24 mouse cellular contexts compared by ENCODE assay signal in the genomic region with DNA sequence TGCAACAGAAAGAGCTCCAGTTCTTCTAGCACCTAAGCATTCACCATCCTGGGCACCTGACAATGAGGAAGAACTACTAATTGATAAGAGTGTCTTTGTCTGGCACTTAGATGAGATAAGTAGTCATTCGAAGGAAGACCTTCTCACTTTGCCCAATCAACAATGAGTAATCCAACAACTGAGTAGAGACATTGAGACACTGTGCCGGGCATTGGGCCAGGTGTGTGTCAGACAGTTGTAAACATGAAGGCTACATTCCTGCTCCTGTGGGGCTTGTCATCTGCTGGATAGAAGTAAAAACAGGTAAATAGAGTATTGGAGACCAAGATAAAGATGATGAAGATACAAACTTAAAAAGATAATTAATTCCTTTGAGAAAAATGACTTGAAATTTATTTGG. TPM values are rescaled to one million over a fixed set of nuclear protein-coding genes. Genes with fewer than 3 reads are reported as not detected.
DNase-seq lines count a peak whose midpoint lies in the region; ATAC-seq lines count a peak whose summit lies in the region.
"Had no signal": no experiment of that assay in that cellular context is flagged by ENCODE, and none has a peak within 500 bp of the region (broad histone marks: within the 10 kb centered on the region; RNA-seq: fewer than 3 reads in every experiment).

No protein-coding gene starts in this region.

- H3K9ac ChIP-seq in heart, embryonic 11.5 days (ENCODE audit: low read depth, low read length) = no peak overlapping the region
- no peak overlapping the region for H3K9ac ChIP-seq in hindbrain, embryonic 16.5 days (ENCODE audit: low read depth, low read length)
- H3K9ac ChIP-seq: forebrain, embryonic 13.5 days; hindbrain, embryonic 12.5 days had no signal

- H3K27ac ChIP-seq in heart, embryonic 11.5 days (ENCODE audit: low read depth, low read length) = no peak overlapping the region
- no peak overlapping the region for H3K27ac ChIP-seq in hindbrain, embryonic 16.5 days (ENCODE audit: low read depth, low read length)
- H3K27ac ChIP-seq: embryonic facial prominence, embryonic 10.5 days; forebrain, embryonic 13.5 days; gastrocnemius, adult 2 months; hindbrain, embryonic 12.5 days; hindbrain, postnatal 0 days had no signal

- no peak overlapping the region for H3K4me2 ChIP-seq in heart, embryonic 11.5 days
- H3K4me2 ChIP-seq in hindbrain, embryonic 16.5 days (ENCODE audit: low read length) = no peak overlapping the region
- H3K4me2 ChIP-seq: forebrain, embryonic 13.5 days; hindbrain, embryonic 12.5 days had no signal

- peak; percentile 49 for DNase-seq in heart, adult 11 months
- DNase-seq in 3T3-L1 (ENCODE audit: low read depth, low spot score) = peak; percentile 76
- peak; percentile 67 for DNase-seq in NIH3T3 (ENCODE audit: low read depth)
- DNase-seq in adrenal gland, postnatal 10 days = peak; percentile 71
- DNase-seq in kidney, postnatal 10 days = no peak
- DNase-seq in right cerebral cortex, adult 18-20 months = no peak
- DNase-seq: cerebellum, adult 11-12 months; cerebellum, adult 9-10 months; gastrocnemius, adult 2 months; gastrocnemius, postnatal 25 days; heart, postnatal 10 days; heart, postnatal 4 days; kidney, adult 11 months had no signal

- H3K4me3 ChIP-seq in heart, embryonic 11.5 days (ENCODE audit: low read depth, low read length) = no peak overlapping the region
- no peak overlapping the region for H3K4me3 ChIP-seq in hindbrain, embryonic 16.5 days (ENCODE audit: low read length)
- H3K4me3 ChIP-seq: embryonic facial prominence, embryonic 10.5 days; forebrain, embryonic 13.5 days; gastrocnemius, adult 2 months; hindbrain, embryonic 12.5 days had no signal

- H3K36me3 ChIP-seq in heart, embryonic 11.5 days (ENCODE audit: control insufficient read depth, insufficient read depth, low read length) = no peaks in the 10 kb centered on the region
- H3K36me3 ChIP-seq in hindbrain, embryonic 16.5 days (ENCODE audit: control insufficient read depth, insufficient read depth, low read length) = no peaks in the 10 kb centered on the region
- H3K36me3 ChIP-seq: embryonic facial prominence, embryonic 10.5 days; hindbrain, embryonic 12.5 days had no signal

- H3K9me3 ChIP-seq in heart, embryonic 11.5 days (replicated peaks; ENCODE audit: control insufficient read depth, low read length) = no peaks in the 10 kb centered on the region
- no peaks in the 10 kb centered on the region for H3K9me3 ChIP-seq in hindbrain, embryonic 16.5 days (ENCODE audit: control insufficient read depth, low read length)
- H3K9me3 ChIP-seq: embryonic facial prominence, embryonic 10.5 days; forebrain, embryonic 13.5 days; hindbrain, embryonic 12.5 days had no signal

- no peak for ATAC-seq in heart, embryonic 11.5 days (replicated peaks; ENCODE audit: insufficient number of reproducible peaks, low FRiP score, low TSS enrichment)
- no peak for ATAC-seq in hindbrain, embryonic 16.5 days
- ATAC-seq: activated CD4-positive, CD25-positive, alpha-beta regulatory T cell, adult 4 months; forebrain, embryonic 13.5 days; hindbrain, postnatal 0 days had no signal

- H3K4me1 ChIP-seq in heart, embryonic 11.5 days (ENCODE audit: control insufficient read depth, insufficient read depth, low read length) = peaks cover 7% of the 10 kb centered on the region; the same call in 1 of the 2 replicates
- peaks cover 6% of the 10 kb centered on the region for H3K4me1 ChIP-seq in hindbrain, embryonic 16.5 days (ENCODE audit: control insufficient read depth, insufficient read depth, low read depth, low read length)

- H3K27me3 ChIP-seq in heart, embryonic 11.5 days (ENCODE audit: control insufficient read depth, insufficient read depth, low read length) = peaks cover 31% of the 10 kb centered on the region
- H3K27me3 ChIP-seq in hindbrain, embryonic 16.5 days (replicated peaks; ENCODE audit: control insufficient read depth, insufficient read depth, low read length) = peaks cover 14% of the 10 kb centered on the region

- WGBS in heart, embryonic 11.5 days (ENCODE audit: insufficient replicate concordance) = 61% methylated on average over 2 of the region's 2 CpGs
- WGBS in hindbrain, embryonic 16.5 days = 91% methylated on average over 2 of the region's 2 CpGs

RNA-seq across cellular contexts. Expression of gene Rnf39, which starts 4.7 kb away (rescaled TPM):
- polyA plus RNA-seq in heart, embryonic 11.5 days (2014; fragmentation: Nextera tagmentation; extraction: Ambion mirVana) = 0.10 and 0.17 TPM in 2 replicates
- total RNA-seq in adrenal gland, postnatal 10 days (2021) = under 1 TPM in 1 of 2 experiments, not detected in 1; 0.33 TPM
- 1.6 and 2.6 TPM in 2 replicates for polyA plus RNA-seq in hindbrain, embryonic 16.5 days (2015; fragmentation: Nextera tagmentation; extraction: Ambion mirVana)
- total RNA-seq: granulocyte monocyte progenitor cell, adult 5-6 weeks had no signal
- polyA plus RNA-seq: activated CD4-positive, CD25-positive, alpha-beta regulatory T cell, adult 4 months; embryonic facial prominence, embryonic 10.5 days had no signal

RNA-seq across cellular contexts. Expression of gene Ppp1r11, which starts 13.5 kb away (rescaled TPM):
- 97.4 and 105 TPM in 2 replicates for polyA plus RNA-seq in heart, embryonic 11.5 days (2014; fragmentation: Nextera tagmentation; extraction: Ambion mirVana)
- total RNA-seq in adrenal gland, postnatal 10 days (2021) = 10 to 100 TPM; 58.5 to 62.7 TPM
- polyA plus RNA-seq in hindbrain, embryonic 16.5 days (2015; fragmentation: Nextera tagmentation; extraction: Ambion mirVana) = 156 and 165 TPM in 2 replicates

RNA-seq across cellular contexts. Expression of gene Znrd1, which starts 20.3 kb away (rescaled TPM):
- polyA plus RNA-seq in heart, embryonic 11.5 days (2014; fragmentation: Nextera tagmentation; extraction: Ambion mirVana) = 42.9 and 44.1 TPM in 2 replicates
- total RNA-seq in adrenal gland, postnatal 10 days (2021) = 10 to 100 TPM; 34.5 to 40.5 TPM
- polyA plus RNA-seq in hindbrain, embryonic 16.5 days (2015; fragmentation: Nextera tagmentation; extraction: Ambion mirVana) = 48.8 and 51.7 TPM in 2 replicates

RNA-seq across cellular contexts. Expression of gene Znrd1as, which starts 20.3 kb away (rescaled TPM):
- 7.9 and 8.6 TPM in 2 replicates for polyA plus RNA-seq in heart, embryonic 11.5 days (2014; fragmentation: Nextera tagmentation; extraction: Ambion mirVana)
- 10 to 100 TPM; 10.1 to 11.1 TPM for total RNA-seq in adrenal gland, postnatal 10 days (2021)
- polyA plus RNA-seq in hindbrain, embryonic 16.5 days (2015; fragmentation: Nextera tagmentation; extraction: Ambion mirVana) = 4.5 and 5.6 TPM in 2 replicates

RNA-seq across cellular contexts. Expression of gene Trim31, which starts 40.1 kb away (rescaled TPM):
- polyA plus RNA-seq in heart, embryonic 11.5 days (2014; fragmentation: Nextera tagmentation; extraction: Ambion mirVana) = not detected in 2 replicates
- total RNA-seq in adrenal gland, postnatal 10 days (2021) = not detected
- polyA plus RNA-seq in hindbrain, embryonic 16.5 days (2015; fragmentation: Nextera tagmentation; extraction: Ambion mirVana) = not detected in 2 replicates
- total RNA-seq: ES-E14; gastrocnemius, adult 2 months; gastrocnemius, postnatal 25 days; granulocyte monocyte progenitor cell, adult 5-6 weeks; heart, postnatal 10 days; heart, postnatal 4 days; hindbrain, postnatal 0 days had no signal
- polyA plus RNA-seq: activated CD4-positive, CD25-positive, alpha-beta regulatory T cell, adult 4 months; embryonic facial prominence, embryonic 10.5 days; embryonic facial prominence, embryonic 14.5 days; forebrain, embryonic 13.5 days; heart, embryonic 14.5 days; hindbrain, embryonic 12.5 days; hindbrain, postnatal 0 days had no signal

Comparison
In these comparisons a context has a peak if more than half of its experiments do, and no peak if none do; other contexts are left out.
1. DNase-seq: peak in heart, adult 11 months (single experiment), 3T3-L1 (single experiment), NIH3T3 (single experiment) and adrenal gland, postnatal 10 days (single experiment); none in kidney, postnatal 10 days (single experiment) and right cerebral cortex, adult 18-20 months (single experiment).